Mouse (Mus musculus) limb, embryonic 13.5 days (tissue): Measurements from ENCODE around the gene Dnajb4. TPM values are rescaled to one million over a fixed set of nuclear protein-coding genes. Genes with fewer than 3 reads are reported as not detected.

Experiments
- ATAC-seq: fragments of 200-750 bp; cut with Nextera tagmentation; 2 replicates; pipeline ENCODE4 v1.8.0; 2017; ENCODE audit warnings: low read depth, moderate number of reproducible peaks, moderate TSS enrichment; ENCODE audit not compliant: low FRiP score
- H3K27ac ChIP-seq: fragments of 300-500 bp; sonication (generic); 2 replicates; pipeline ENCODE4 v1.5.1; 2015; ENCODE audit warnings: inconsistent platforms, mild to moderate bottlenecking, moderate library complexity
- H3K27me3 ChIP-seq: fragments of 300-500 bp; sonication (generic); 2 replicates; pipeline ENCODE4 v1.6.1; 2015; ENCODE audit warnings: mild to moderate bottlenecking, inconsistent platforms
- H3K36me3 ChIP-seq: fragments of 300-500 bp; sonication (generic); 2 replicates; pipeline ENCODE4 v1.6.1; 2015; ENCODE audit warnings: inconsistent platforms, mild to moderate bottlenecking, moderate library complexity
- H3K4me1 ChIP-seq: fragments of 300-500 bp; sonication (generic); 2 replicates; pipeline ENCODE4 v1.6.1; 2015; ENCODE audit warnings: inconsistent platforms
- H3K4me2 ChIP-seq: fragments of 300-500 bp; sonication (generic); replicated peaks from 2 replicates; pipeline ENCODE4 v1.6.1; 2015; ENCODE audit warnings: inconsistent platforms, mild to moderate bottlenecking, moderate library complexity
- H3K4me3 ChIP-seq: fragments of 300-500 bp; sonication (generic); 2 replicates; pipeline ENCODE4 v1.5.1; 2015; ENCODE audit warnings: moderate library complexity, mild to moderate bottlenecking, inconsistent platforms
- H3K9ac ChIP-seq: fragments of 300-500 bp; sonication (generic); 2 replicates; pipeline ENCODE4 v1.6.1; 2015; ENCODE audit warnings: mild to moderate bottlenecking, inconsistent platforms
- H3K9me3 ChIP-seq: fragments of 300-500 bp; sonication (generic); 2 replicates; pipeline ENCODE4 v1.6.1; 2016; ENCODE audit warnings: inconsistent platforms
- WGBS: fragments of 180-500 bp; shearing (Covaris S2); methylation state at CpG from one replicate; pipeline ENCODE4 v1.1.7; 2015; 5-methylcytosine and 5-hydroxymethylcytosine counted together
- polyA plus RNA-seq: library from polyadenylated mRNA; unstranded; fragments of >200 nt; fragmentation: Nextera tagmentation; extraction: Ambion mirVana; gene quantifications from 2 replicates; pipeline ENCODE4 v1.2.1, GENCODE M21; 2015

Dnajb4 gene
- polyA plus RNA-seq, 1 experiment from 2014 or later: 37.2 TPM

GRCm38 (mm10) chr3:152190679-152191477 is 19.2 kb downstream of the Dnajb4 start:
- Histone ChIP-seq H3K4me2 (peak overlapping the region; percentile 76), H3K36me3 (peaks cover 10% of the 10 kb centered on the region), H3K27me3 (no peaks in the 10 kb centered on the region), H3K9me3 (no peaks in the 10 kb centered on the region), H3K4me3 (peak overlapping the region; percentile 48), H3K9ac (peak overlapping the region; percentile 64), H3K4me1 (peaks cover 27% of the 10 kb centered on the region), H3K27ac (0 out of 2 replicates have a peak overlapping the region, but pooled peaks have one; percentile 11)
- 72% methylated on average over 9 of the region's 9 CpGs for WGBS
- no peak for ATAC-seq

- Histone ChIP-seq H3K27ac (no peak overlapping the region), H3K4me2 (peak overlapping the region; percentile 23), H3K27me3 (no peaks in the 10 kb centered on the region), H3K4me1 (peaks cover 27% of the 10 kb centered on the region), H3K36me3 (peaks cover 25% of the 10 kb centered on the region), H3K9me3 (no peaks in the 10 kb centered on the region), H3K9ac (no peak overlapping the region), H3K4me3 (no peak overlapping the region)
- ATAC-seq: no peak
- 67% methylated on average over 4 of the region's 4 CpGs for WGBS
Measured at GRCm38 (mm10) chr3:152189306-152189705, 20.8 kb downstream of the Dnajb4 start.

- WGBS: 79% methylated on average over 6 of the region's 6 CpGs
- Histone ChIP-seq H3K4me3 (no peak overlapping the region), H3K27me3 (no peaks in the 10 kb centered on the region), H3K4me2 (no peak overlapping the region), H3K27ac (no peak overlapping the region), H3K4me1 (peaks cover 24% of the 10 kb centered on the region), H3K9ac (no peak overlapping the region), H3K9me3 (no peaks in the 10 kb centered on the region), H3K36me3 (peaks cover 41% of the 10 kb centered on the region)
- ATAC-seq: no peak
Measured at GRCm38 (mm10) chr3:152186106-152186505, 24.0 kb downstream of the Dnajb4 start.

GRCm38 (mm10) chr3:152183522-152183921 is 26.6 kb downstream of the Dnajb4 start:
- Histone ChIP-seq H3K9me3 (0 out of 2 replicates have a peak, but pooled peaks cover 5% of the 10 kb centered on the region), H3K4me1 (peaks cover 16% of the 10 kb centered on the region), H3K4me2 (no peak overlapping the region), H3K27ac (no peak overlapping the region), H3K36me3 (peaks cover 45% of the 10 kb centered on the region), H3K9ac (no peak overlapping the region), H3K4me3 (no peak overlapping the region), H3K27me3 (no peaks in the 10 kb centered on the region)
- 86% methylated on average over 9 of the region's 9 CpGs for WGBS
- no peak for ATAC-seq

- Histone ChIP-seq H3K4me2 (no peak overlapping the region), H3K36me3 (peaks cover 33% of the 10 kb centered on the region), H3K9me3 (0 out of 2 replicates have a peak, but pooled peaks cover 5% of the 10 kb centered on the region), H3K27me3 (no peaks in the 10 kb centered on the region), H3K4me3 (no peak overlapping the region), H3K9ac (no peak overlapping the region), H3K27ac (no peak overlapping the region), H3K4me1 (peaks cover 9% of the 10 kb centered on the region)
- WGBS: 95% methylated on average over 4 of the region's 4 CpGs
- ATAC-seq: no peak
Measured at GRCm38 (mm10) chr3:152180624-152181023, 29.5 kb downstream of the Dnajb4 start.

DNA sequence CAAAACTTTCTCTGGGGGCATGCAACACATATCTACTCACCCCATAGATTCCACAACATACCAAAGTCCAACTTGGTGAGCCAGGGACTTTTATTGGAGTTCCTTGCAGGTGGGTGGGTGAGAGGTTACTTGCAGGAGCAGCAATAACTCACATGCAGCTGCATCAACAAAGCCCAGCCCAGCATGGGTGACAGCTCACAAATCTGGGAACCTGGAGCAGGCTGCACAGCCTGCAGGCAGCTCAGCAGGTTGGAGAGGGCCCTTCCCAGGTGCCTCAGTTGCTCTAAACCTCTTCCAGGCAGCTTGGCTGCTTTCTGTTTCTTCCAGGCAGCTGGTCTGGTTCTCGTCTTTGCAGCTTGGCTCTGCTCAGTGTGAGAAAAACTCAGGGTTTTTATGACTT is 30.8 kb downstream of the Dnajb4 start:
- peaks cover 9% of the 10 kb centered on the region for H3K4me1 ChIP-seq
- 0 out of 2 replicates have a peak, but pooled peaks cover 5% of the 10 kb centered on the region for H3K9me3 ChIP-seq
- H3K27me3 ChIP-seq: no peaks in the 10 kb centered on the region
- peak; percentile 74 for ATAC-seq
- 0% methylated on average over 1 of the region's 1 CpGs for WGBS
- peaks cover 20% of the 10 kb centered on the region for H3K36me3 ChIP-seq
- no peak overlapping the region for H3K4me2 ChIP-seq
- no peak overlapping the region for H3K9ac ChIP-seq
- peak overlapping the region; percentile 39; the same call in 1 of the 2 replicates for H3K27ac ChIP-seq
- H3K4me3 ChIP-seq: no peak overlapping the region

DNA sequence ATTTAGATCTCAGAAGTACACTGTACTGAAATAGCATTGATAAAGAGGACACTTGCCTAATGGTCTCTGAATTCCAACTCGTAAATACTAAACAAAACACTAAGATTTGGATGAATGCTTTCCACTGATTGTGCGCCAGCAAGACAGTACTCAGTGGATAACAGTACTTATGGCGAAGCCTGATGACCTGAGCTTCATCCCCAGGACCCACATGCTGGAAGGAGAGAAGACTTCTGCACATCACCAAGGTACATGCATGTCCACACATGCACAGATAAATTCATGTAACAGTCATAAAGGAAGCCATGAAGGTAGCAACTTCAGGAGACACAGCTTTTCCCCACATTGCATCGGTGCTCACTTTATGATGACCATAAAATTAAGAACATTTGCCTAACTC is 31.3 kb downstream of the Dnajb4 start:
- Histone ChIP-seq H3K4me3 (no peak overlapping the region), H3K4me2 (no peak overlapping the region), H3K9me3 (0 out of 2 replicates have a peak, but pooled peaks cover 5% of the 10 kb centered on the region), H3K36me3 (peaks cover 20% of the 10 kb centered on the region), H3K27me3 (no peaks in the 10 kb centered on the region), H3K27ac (no peak overlapping the region), H3K9ac (no peak overlapping the region), H3K4me1 (peaks cover 9% of the 10 kb centered on the region)
- no peak for ATAC-seq
- 63% methylated on average over 4 of the region's 4 CpGs for WGBS

GRCm38 (mm10) chr3:152172322-152172935 is 37.7 kb downstream of the Dnajb4 start:
- ATAC-seq: peak; percentile 72
- Histone ChIP-seq H3K4me3 (no peak overlapping the region), H3K9me3 (no peaks in the 10 kb centered on the region), H3K27ac (no peak overlapping the region), H3K9ac (no peak overlapping the region), H3K4me2 (no peak overlapping the region), H3K4me1 (peaks cover 4% of the 10 kb centered on the region; the same call in 1 of the 2 replicates), H3K36me3 (no peaks in the 10 kb centered on the region), H3K27me3 (peaks cover 7% of the 10 kb centered on the region)
- WGBS: 65% methylated on average over 7 of the region's 7 CpGs

- no peaks in the 10 kb centered on the region for H3K9me3 ChIP-seq
- no peak overlapping the region for H3K27ac ChIP-seq
- H3K36me3 ChIP-seq: no peaks in the 10 kb centered on the region
- peaks cover 9% of the 10 kb centered on the region for H3K4me1 ChIP-seq
- 57% methylated on average over 7 of the region's 7 CpGs for WGBS
- H3K4me3 ChIP-seq: no peak overlapping the region
- no peak overlapping the region for H3K4me2 ChIP-seq
- peaks cover 13% of the 10 kb centered on the region for H3K27me3 ChIP-seq
- no peak overlapping the region for H3K9ac ChIP-seq
- 0 out of 2 replicates have a peak, but pooled peaks have one; percentile 5 for ATAC-seq
Measured at GRCm38 (mm10) chr3:152171862-152172261, 38.2 kb downstream of the Dnajb4 start.

GRCm38 (mm10) chr3:152171236-152171635 is 38.9 kb downstream of the Dnajb4 start:
- Histone ChIP-seq H3K9ac (no peak overlapping the region), H3K4me1 (peaks cover 14% of the 10 kb centered on the region), H3K36me3 (no peaks in the 10 kb centered on the region), H3K4me3 (no peak overlapping the region), H3K27ac (no peak overlapping the region), H3K27me3 (peaks cover 16% of the 10 kb centered on the region), H3K4me2 (no peak overlapping the region), H3K9me3 (no peaks in the 10 kb centered on the region)
- WGBS: 71% methylated on average over 2 of the region's 2 CpGs
- no peak for ATAC-seq

- Histone ChIP-seq H3K27me3 (peaks cover 24% of the 10 kb centered on the region), H3K36me3 (no peaks in the 10 kb centered on the region), H3K4me2 (no peak overlapping the region), H3K4me1 (peaks cover 23% of the 10 kb centered on the region), H3K27ac (no peak overlapping the region), H3K9ac (no peak overlapping the region), H3K4me3 (no peak overlapping the region), H3K9me3 (no peaks in the 10 kb centered on the region)
- 38% methylated on average over 1 of the region's 1 CpGs for whole genome bisulfite sequencing
- ATAC-seq: no peak
Measured at GRCm38 (mm10) chr3:152170407-152170806, 39.7 kb downstream of the Dnajb4 start.

DNA sequence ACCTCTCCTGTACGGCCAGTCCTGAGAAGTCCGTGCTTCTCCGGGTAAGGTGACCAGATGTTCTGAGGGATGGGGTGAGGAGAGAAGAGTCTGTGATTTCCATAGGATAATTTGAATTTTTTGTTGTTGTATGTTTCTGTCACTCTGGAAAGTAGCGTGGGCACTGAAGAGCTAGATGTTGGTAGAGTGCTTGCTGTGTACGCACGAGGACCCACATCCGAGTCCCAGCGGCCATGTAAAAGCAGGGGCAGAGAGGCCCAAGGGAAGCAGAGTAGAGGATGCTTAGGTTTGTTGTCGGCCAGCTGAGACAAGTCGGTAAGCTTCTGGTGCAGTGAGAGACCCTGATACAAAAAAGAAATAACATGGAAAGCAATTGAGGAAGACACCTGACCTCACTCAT is 42.1 kb downstream of the Dnajb4 start:
- Histone ChIP-seq H3K9ac (no peak overlapping the region), H3K9me3 (no peaks in the 10 kb centered on the region), H3K4me2 (no peak overlapping the region), H3K4me1 (peaks cover 27% of the 10 kb centered on the region), H3K4me3 (no peak overlapping the region), H3K27ac (no peak overlapping the region), H3K27me3 (peaks cover 37% of the 10 kb centered on the region), H3K36me3 (no peaks in the 10 kb centered on the region)
- no peak for ATAC-seq
- WGBS: 91% methylated on average over 10 of the region's 10 CpGs
